In the genomic region with DNA sequence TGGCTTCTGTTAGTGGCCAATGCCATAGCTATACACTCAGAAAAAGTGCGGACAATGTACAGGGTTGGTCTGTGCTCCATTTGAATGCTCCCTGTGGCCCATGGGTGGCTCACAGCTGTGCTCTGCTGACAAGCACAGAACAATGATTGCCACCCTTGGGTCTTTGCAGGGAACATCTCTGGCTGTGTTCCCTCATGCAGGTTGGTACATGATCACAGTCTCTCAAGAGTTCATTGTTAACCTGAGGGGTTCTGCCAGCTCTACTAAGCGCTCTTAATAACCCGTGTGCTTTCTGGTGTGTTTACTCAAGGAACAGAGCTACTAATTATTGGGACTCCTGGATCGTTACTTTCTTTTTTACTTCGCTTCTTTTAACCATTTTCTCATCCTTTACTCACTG, we compare ENCODE assay signal across 14 mouse cellular contexts.
"Had no signal": no experiment of that assay in that cellular context is flagged by ENCODE, and none has a peak within 500 bp of the region (broad histone marks: within the 10 kb centered on the region; RNA-seq: fewer than 3 reads in every experiment).

No protein-coding gene starts in this region.

- H3K36me3 ChIP-seq: midbrain, embryonic 10.5 days; midbrain, embryonic 13.5 days; midbrain, embryonic 15.5 days; neural tube, embryonic 12.5 days; stomach, embryonic 15.5 days had no signal

- H3K27me3 ChIP-seq: midbrain, embryonic 13.5 days; midbrain, embryonic 15.5 days; neural tube, embryonic 12.5 days; stomach, embryonic 15.5 days had no signal

- DNase-seq: lung, adult 18-20 months; lung, embryonic 14.5 days; lung, postnatal 10 days; lung, postnatal 4 days; right cerebral cortex, postnatal 14 days; thymus, adult 2 months; thymus, postnatal 25 days; thymus, postnatal 4 days had no signal

- H3K4me2 ChIP-seq: lung, embryonic 14.5 days; midbrain, embryonic 13.5 days; midbrain, embryonic 15.5 days; neural tube, embryonic 12.5 days; stomach, embryonic 15.5 days had no signal

- H3K27ac ChIP-seq: midbrain, embryonic 10.5 days; midbrain, embryonic 13.5 days; midbrain, embryonic 15.5 days; neural tube, embryonic 12.5 days; stomach, embryonic 15.5 days; stomach, postnatal 0 days had no signal

- H3K4me3 ChIP-seq: midbrain, embryonic 10.5 days; midbrain, embryonic 13.5 days; midbrain, embryonic 15.5 days; neural tube, embryonic 12.5 days; stomach, embryonic 15.5 days had no signal

- H3K9ac ChIP-seq: lung, embryonic 14.5 days; midbrain, embryonic 13.5 days; midbrain, embryonic 15.5 days; neural tube, embryonic 12.5 days; stomach, embryonic 15.5 days had no signal

- H3K9me3 ChIP-seq: midbrain, embryonic 10.5 days; midbrain, embryonic 13.5 days; midbrain, embryonic 15.5 days; neural tube, embryonic 12.5 days; stomach, embryonic 15.5 days had no signal

- ATAC-seq: midbrain, embryonic 13.5 days; midbrain, embryonic 15.5 days had no signal
